Mouse (Mus musculus): ENCODE results near the gene Kcnk13. TPM values are rescaled to one million over a fixed set of nuclear protein-coding genes. Genes with fewer than 3 reads are reported as not detected.

Gene Kcnk13
- polyA plus RNA-seq, 1 experiment from 2014 or later: 0.27 TPM

DNA sequence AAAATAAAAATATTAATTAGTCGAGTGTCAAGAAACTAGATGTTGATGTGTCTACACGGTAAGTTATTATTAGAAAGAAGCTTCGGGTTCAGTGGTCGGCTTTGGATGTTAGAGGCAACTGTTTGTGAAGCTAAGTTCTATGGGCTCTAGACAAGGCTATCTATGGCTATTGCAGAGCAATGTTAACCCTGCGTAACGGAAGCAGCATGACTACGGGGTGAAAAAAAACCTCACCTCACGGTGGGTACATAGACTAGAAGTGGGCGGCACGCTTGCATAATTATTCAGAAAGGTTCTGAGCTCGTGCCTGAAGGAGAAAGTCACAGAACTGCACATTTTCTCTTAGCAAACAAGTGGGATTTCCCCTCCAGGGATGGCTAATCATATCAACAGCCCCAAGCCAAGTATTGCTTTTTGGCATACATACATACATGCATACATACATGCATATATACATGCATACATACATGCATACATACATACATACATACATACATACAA lies 28.1 kb downstream of the Kcnk13 start:
- 84% methylated on average over 11 of the region's 11 CpGs for WGBS
- Histone ChIP-seq H3K27ac (ENCODE audit: poor library complexity, severe bottlenecking) (no peak overlapping the region), H3K36me3 (no peaks in the 10 kb centered on the region), H3K27me3 (replicated peaks) (no peaks in the 10 kb centered on the region), H3K9me3 (replicated peaks) (peaks cover 4% of the 10 kb centered on the region), H3K9ac (no peak overlapping the region), H3K4me3 (no peak overlapping the region), H3K4me1 (replicated peaks) (no peaks in the 10 kb centered on the region), H3K4me2 (no peak overlapping the region)
- no peak for ATAC-seq (ENCODE audit: insufficient number of reproducible peaks, low FRiP score)

DNA sequence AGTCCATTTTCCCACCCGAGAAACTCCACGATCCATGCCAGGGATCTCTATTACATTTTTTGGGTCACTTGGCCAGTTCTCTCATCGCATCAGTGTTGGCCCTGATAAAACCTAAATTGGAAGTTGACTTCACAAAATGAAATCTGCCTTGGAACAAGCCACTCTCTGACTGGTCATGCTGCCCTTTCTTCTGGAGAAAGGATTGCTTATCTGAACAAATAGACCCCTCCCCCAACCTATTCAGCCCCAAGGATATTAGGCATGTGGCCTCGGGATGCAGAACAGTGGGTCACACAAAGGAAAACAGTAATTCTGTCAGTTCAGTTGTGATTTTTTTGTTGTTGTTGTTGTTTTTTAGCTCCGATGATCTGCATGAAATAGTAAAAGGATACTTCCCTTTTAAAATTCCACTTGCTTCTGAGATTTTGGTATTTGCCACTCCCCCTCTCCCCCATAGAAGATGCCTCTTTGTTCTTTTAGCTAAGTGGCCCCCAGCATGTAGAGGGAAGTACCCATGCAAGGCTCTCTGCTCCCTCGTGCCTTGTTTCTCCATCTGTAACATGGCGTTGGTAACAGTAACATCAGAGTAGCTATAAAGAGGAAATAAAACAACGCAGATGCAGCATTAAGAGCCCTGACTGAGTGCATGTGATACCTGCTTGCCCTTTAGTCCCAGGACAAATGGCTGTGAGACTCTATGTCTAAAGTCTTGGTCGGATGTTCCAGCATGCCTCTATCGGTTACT lies 29.0 kb downstream of the Kcnk13 start:
- Histone ChIP-seq H3K36me3 (no peaks in the 10 kb centered on the region), H3K9me3 (replicated peaks) (peaks cover 4% of the 10 kb centered on the region), H3K4me3 (no peak overlapping the region), H3K27me3 (replicated peaks) (no peaks in the 10 kb centered on the region), H3K9ac (no peak overlapping the region), H3K4me1 (replicated peaks) (no peaks in the 10 kb centered on the region), H3K27ac (ENCODE audit: poor library complexity, severe bottlenecking) (no peak overlapping the region), H3K4me2 (no peak overlapping the region)
- 72% methylated on average over 10 of the region's 10 CpGs for WGBS
- ATAC-seq (ENCODE audit: insufficient number of reproducible peaks, low FRiP score): no peak

DNA sequence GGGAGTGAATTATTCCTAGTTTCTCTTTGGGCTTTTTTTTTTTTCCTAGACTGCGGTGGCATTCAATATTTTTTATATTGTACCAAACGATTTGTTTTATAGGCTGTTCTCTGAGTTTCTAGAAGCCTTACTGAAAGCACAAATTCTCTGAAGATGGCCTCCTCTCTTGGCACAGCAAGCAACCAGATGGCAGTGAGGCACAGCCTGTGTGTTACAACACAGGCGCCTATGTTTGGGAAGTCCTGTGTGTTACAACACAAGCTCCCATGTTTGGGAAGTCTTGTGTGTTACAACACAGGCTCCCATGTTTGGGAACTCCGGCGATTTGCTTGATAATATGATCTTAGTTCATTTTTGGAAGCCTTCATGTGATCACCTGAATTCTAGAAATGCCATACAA lies 31.7 kb downstream of the Kcnk13 start:
- Histone ChIP-seq H3K27me3 (replicated peaks) (no peaks in the 10 kb centered on the region), H3K9ac (no peak overlapping the region), H3K4me2 (no peak overlapping the region), H3K27ac (ENCODE audit: poor library complexity, severe bottlenecking) (no peak overlapping the region), H3K4me3 (no peak overlapping the region), H3K4me1 (replicated peaks) (no peaks in the 10 kb centered on the region), H3K36me3 (no peaks in the 10 kb centered on the region), H3K9me3 (replicated peaks) (peaks cover 2% of the 10 kb centered on the region)
- 85% methylated on average over 5 of the region's 5 CpGs for WGBS
- no peak for ATAC-seq (ENCODE audit: insufficient number of reproducible peaks, low FRiP score)

- Histone ChIP-seq H3K4me1 (replicated peaks) (no peaks in the 10 kb centered on the region), H3K27ac (ENCODE audit: poor library complexity, severe bottlenecking) (no peak overlapping the region), H3K9ac (no peak overlapping the region), H3K4me3 (no peak overlapping the region), H3K9me3 (replicated peaks) (no peaks in the 10 kb centered on the region), H3K36me3 (no peaks in the 10 kb centered on the region), H3K4me2 (no peak overlapping the region), H3K27me3 (replicated peaks) (no peaks in the 10 kb centered on the region)
- ATAC-seq (ENCODE audit: insufficient number of reproducible peaks, low FRiP score): no peak
- WGBS: 70% methylated on average over 5 of the region's 5 CpGs
These were observed 35.4 kb downstream of the Kcnk13 start for GRCm38 (mm10) chr12:99999726-100000125.

DNA sequence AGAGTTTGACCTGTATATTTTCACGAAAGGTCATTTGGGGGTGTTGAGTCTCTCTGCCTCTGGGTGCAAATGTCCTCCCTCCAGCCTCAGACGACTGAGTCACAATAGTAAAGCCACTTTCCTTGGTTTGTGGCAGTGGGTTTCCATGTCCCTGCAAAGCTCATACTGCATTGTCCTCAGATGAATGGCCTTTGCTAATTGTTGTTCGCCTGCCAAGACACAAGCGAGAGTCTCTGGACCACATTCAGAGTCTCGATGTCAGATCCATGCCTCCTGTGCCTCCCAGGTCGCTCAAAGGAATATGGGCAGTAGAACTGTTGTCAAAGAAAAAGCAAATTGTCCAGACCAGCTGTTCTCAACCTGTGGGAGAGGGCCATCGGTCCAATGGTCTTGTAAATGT lies 36.1 kb downstream of the Kcnk13 start:
- WGBS: 81% methylated on average over 7 of the region's 7 CpGs
- Histone ChIP-seq H3K4me1 (replicated peaks) (no peaks in the 10 kb centered on the region), H3K9ac (no peak overlapping the region), H3K36me3 (no peaks in the 10 kb centered on the region), H3K27ac (ENCODE audit: poor library complexity, severe bottlenecking) (no peak overlapping the region), H3K4me3 (no peak overlapping the region), H3K4me2 (no peak overlapping the region), H3K27me3 (replicated peaks) (no peaks in the 10 kb centered on the region), H3K9me3 (replicated peaks) (no peaks in the 10 kb centered on the region)
- no peak for ATAC-seq (ENCODE audit: insufficient number of reproducible peaks, low FRiP score)

DNA sequence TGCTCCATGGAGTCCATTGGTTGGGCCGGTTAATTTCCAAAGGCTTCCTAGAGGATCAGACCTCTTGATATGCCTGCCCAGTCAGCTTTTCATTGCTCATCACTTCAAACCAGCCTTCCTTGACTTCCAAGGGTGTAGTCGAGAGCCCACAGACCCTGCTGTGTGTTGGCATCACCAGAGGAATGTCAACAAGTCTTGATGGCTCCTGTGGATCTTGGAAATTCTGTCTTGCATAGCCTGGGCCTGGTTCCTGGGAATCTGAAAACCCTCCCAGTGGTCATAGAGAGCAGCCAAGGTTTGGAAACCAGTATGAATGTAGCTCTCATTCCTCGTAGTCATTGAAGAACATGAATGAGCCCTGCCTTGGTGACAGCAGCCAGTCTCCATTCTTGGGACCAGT lies 36.9 kb downstream of the Kcnk13 start:
- H3K9ac ChIP-seq: no peak overlapping the region
- H3K27me3 ChIP-seq (replicated peaks): no peaks in the 10 kb centered on the region
- no peak for ATAC-seq (ENCODE audit: insufficient number of reproducible peaks, low FRiP score)
- H3K27ac ChIP-seq (ENCODE audit: poor library complexity, severe bottlenecking): no peak overlapping the region
- no peak overlapping the region for H3K4me2 ChIP-seq
- no peaks in the 10 kb centered on the region for H3K36me3 ChIP-seq
- H3K9me3 ChIP-seq (replicated peaks): no peaks in the 10 kb centered on the region
- H3K4me3 ChIP-seq: no peak overlapping the region
- WGBS: 82% methylated on average over 3 of the region's 3 CpGs
- H3K4me1 ChIP-seq (replicated peaks): no peaks in the 10 kb centered on the region

DNA sequence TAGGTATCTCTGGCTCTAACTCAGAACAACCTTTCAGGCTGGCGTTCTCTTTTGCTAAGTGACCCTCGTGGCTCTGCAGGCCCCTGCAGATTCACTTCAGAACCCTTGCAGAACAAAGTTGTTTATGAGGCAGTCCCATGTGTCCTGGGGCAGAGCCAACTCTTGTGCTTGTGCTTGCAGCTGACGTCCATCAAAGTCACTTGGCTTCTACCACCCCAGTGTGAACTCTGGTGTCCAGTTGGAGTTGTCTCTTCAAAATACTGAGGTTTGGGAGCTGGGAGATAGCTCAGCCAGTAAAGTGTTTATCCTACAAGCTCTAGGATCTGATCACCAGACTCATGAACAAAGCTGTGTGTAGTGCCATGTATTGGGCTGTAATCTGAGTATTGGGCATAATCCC lies 37.6 kb downstream of the Kcnk13 start:
- Histone ChIP-seq H3K36me3 (no peaks in the 10 kb centered on the region), H3K4me2 (no peak overlapping the region), H3K27me3 (replicated peaks) (no peaks in the 10 kb centered on the region), H3K9ac (no peak overlapping the region), H3K4me1 (replicated peaks) (no peaks in the 10 kb centered on the region), H3K9me3 (replicated peaks) (no peaks in the 10 kb centered on the region), H3K4me3 (no peak overlapping the region), H3K27ac (ENCODE audit: poor library complexity, severe bottlenecking) (no peak overlapping the region)
- ATAC-seq (ENCODE audit: insufficient number of reproducible peaks, low FRiP score): no peak
- WGBS: 77% methylated on average over 3 of the region's 3 CpGs

GRCm38 (mm10) chr12:100002914-100003587 lies 38.8 kb downstream of the Kcnk13 start:
- no peaks in the 10 kb centered on the region for H3K36me3 ChIP-seq
- no peak for ATAC-seq (ENCODE audit: insufficient number of reproducible peaks, low FRiP score)
- H3K27ac ChIP-seq (ENCODE audit: poor library complexity, severe bottlenecking): no peak overlapping the region
- 46% methylated on average over 8 of the region's 8 CpGs for WGBS
- no peaks in the 10 kb centered on the region for H3K9me3 ChIP-seq (replicated peaks)
- no peaks in the 10 kb centered on the region for H3K4me1 ChIP-seq (replicated peaks)
- no peak overlapping the region for H3K4me3 ChIP-seq
- no peaks in the 10 kb centered on the region for H3K27me3 ChIP-seq (replicated peaks)
- no peak overlapping the region for H3K4me2 ChIP-seq
- no peak overlapping the region for H3K9ac ChIP-seq

GRCm38 (mm10) chr12:100005285-100005684 lies 41.0 kb downstream of the Kcnk13 start:
- Histone ChIP-seq H3K27ac (ENCODE audit: poor library complexity, severe bottlenecking) (no peak overlapping the region), H3K9me3 (replicated peaks) (no peaks in the 10 kb centered on the region), H3K9ac (no peak overlapping the region), H3K4me2 (no peak overlapping the region), H3K36me3 (no peaks in the 10 kb centered on the region), H3K4me3 (no peak overlapping the region), H3K27me3 (replicated peaks) (no peaks in the 10 kb centered on the region), H3K4me1 (replicated peaks) (no peaks in the 10 kb centered on the region)
- 87% methylated on average over 5 of the region's 5 CpGs for WGBS
- ATAC-seq (ENCODE audit: insufficient number of reproducible peaks, low FRiP score): no peak

DNA sequence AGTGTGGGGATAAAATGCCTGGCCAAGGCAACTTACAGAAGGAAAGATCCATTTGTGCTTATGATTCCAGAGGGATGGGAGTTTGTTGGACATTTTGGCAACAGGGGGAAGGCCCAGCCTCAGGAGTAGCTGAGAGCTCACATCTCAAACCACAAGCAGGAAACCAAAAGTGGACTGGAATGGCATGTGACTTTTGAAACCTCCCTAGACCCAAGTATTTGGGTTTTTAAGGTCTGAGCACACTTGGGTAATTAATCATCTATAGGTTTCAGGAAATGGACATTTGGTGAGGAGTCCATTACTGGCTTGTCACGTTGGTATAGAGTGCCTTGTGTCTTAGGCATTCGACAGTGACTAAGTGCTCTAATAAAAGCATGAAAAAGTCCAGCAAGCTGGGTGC lies 42.4 kb downstream of the Kcnk13 start:
- Histone ChIP-seq H3K27ac (ENCODE audit: poor library complexity, severe bottlenecking) (no peak overlapping the region), H3K27me3 (replicated peaks) (no peaks in the 10 kb centered on the region), H3K4me2 (no peak overlapping the region), H3K4me1 (replicated peaks) (no peaks in the 10 kb centered on the region), H3K36me3 (no peaks in the 10 kb centered on the region), H3K4me3 (no peak overlapping the region), H3K9ac (no peak overlapping the region), H3K9me3 (replicated peaks) (no peaks in the 10 kb centered on the region; the same call in 1 of the 2 replicates)
- 62% methylated on average over 2 of the region's 2 CpGs for WGBS
- no peak for ATAC-seq (ENCODE audit: insufficient number of reproducible peaks, low FRiP score)

DNA sequence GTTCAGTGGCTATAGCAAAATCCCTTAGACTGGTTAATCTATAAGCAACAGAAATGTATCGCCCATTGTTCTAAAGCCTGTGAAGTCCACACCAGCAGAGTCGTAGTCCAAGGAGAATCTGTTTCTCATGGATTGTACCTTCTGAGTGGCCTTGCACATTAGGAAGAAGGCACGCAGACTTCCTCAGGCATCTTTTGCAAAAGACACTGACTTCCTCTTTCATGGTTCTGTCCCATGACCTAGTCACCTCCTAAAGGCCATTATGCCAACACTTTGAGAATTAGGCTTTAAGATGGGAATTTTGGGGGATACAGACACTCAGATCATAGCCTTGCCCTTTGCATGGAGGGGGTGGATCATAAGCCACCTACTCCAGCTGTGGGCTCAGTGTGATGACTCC lies 48.5 kb downstream of the Kcnk13 start:
- ATAC-seq (ENCODE audit: insufficient number of reproducible peaks, low FRiP score): no peak
- H3K4me1 ChIP-seq (replicated peaks): no peaks in the 10 kb centered on the region
- 83% methylated on average over 3 of the region's 3 CpGs for WGBS

More for the DNA sequence above, 48.5 kb downstream of the Kcnk13 start:
- Histone ChIP-seq H3K36me3 (no peaks in the 10 kb centered on the region), H3K4me2 (no peak overlapping the region), H3K27ac (ENCODE audit: poor library complexity, severe bottlenecking) (no peak overlapping the region), H3K27me3 (replicated peaks) (no peaks in the 10 kb centered on the region), H3K4me3 (no peak overlapping the region), H3K9me3 (replicated peaks) (no peaks in the 10 kb centered on the region; the same call in 1 of the 2 replicates), H3K9ac (no peak overlapping the region)

Data from heart, embryonic 12.5 days (tissue).